Mouse (Mus musculus) liver, embryonic 14.5 days (tissue): ENCODE measurements around the gene Mmaa. TPM values are rescaled to one million over a fixed set of nuclear protein-coding genes. Genes with fewer than 3 reads are reported as not detected.

ENCODE experiments used
- ATAC-seq: fragments of 200-750 bp; cut with Nextera tagmentation; 2 replicates; pipeline ENCODE4 v1.8.0; 2017; ENCODE audit warnings: moderate number of reproducible peaks, mild to moderate bottlenecking, moderate library complexity; ENCODE audit not compliant: insufficient read depth
- DNase-seq, 3 experiments: peaks; one replicate each; pipeline ENCODE4 v3.0.0-alpha.2; 2012 to 2013; ENCODE audit warnings: low read depth in 3 of 3, low spot score in 3 of 3
- H3K27ac ChIP-seq: fragments of 300-500 bp; sonication (generic); 2 replicates; pipeline ENCODE4 v1.5.1; 2014; ENCODE audit warnings: moderate library complexity, mild to moderate bottlenecking, control low read depth, inconsistent platforms
- H3K27me3 ChIP-seq: fragments of 300-500 bp; sonication (generic); 2 replicates; pipeline ENCODE4 v1.6.1; 2014; ENCODE audit warnings: mild to moderate bottlenecking, low read length, moderate library complexity; ENCODE audit not compliant: control insufficient read depth, insufficient read depth
- H3K36me3 ChIP-seq: fragments of 300-500 bp; sonication (generic); replicated peaks from 2 replicates; pipeline ENCODE4 v1.6.1; 2014; ENCODE audit warnings: low read depth; ENCODE audit not compliant: control insufficient read depth, insufficient read depth
- H3K4me1 ChIP-seq, 2 experiments: fragments of 200-500 bp in 1 of 2; fragments of 300-500 bp in 1 of 2; sonication (generic) in 1 of 2; replicated peaks; 2 replicates each; pipeline ENCODE4 v1.6.1; 2012 to 2014; ENCODE audit warnings: antibody characterized with exemption in 1 of 2, inconsistent platforms in 1 of 2, low read length in 1 of 2; ENCODE audit not compliant: control insufficient read depth in 2 of 2, insufficient read depth in 2 of 2
- H3K4me2 ChIP-seq: fragments of 300-500 bp; sonication (generic); 2 replicates; pipeline ENCODE4 v1.6.1; 2014; ENCODE audit warnings: low read depth, mild to moderate bottlenecking, control low read depth, moderate library complexity
- H3K4me3 ChIP-seq, 2 experiments: fragments of 200-500 bp in 1 of 2; fragments of 300-500 bp in 1 of 2; sonication (generic) in 1 of 2; 2 replicates each; pipeline ENCODE4 v1.5.1; 2012 to 2014; ENCODE audit warnings: low read depth in 2 of 2, low read length in 2 of 2, mild to moderate bottlenecking in 2 of 2, control low read depth in 1 of 2, inconsistent platforms in 1 of 2, moderate library complexity in 1 of 2; ENCODE audit not compliant: insufficient read depth in 1 of 2
- H3K9ac ChIP-seq: fragments of 300-500 bp; sonication (generic); replicated peaks from 2 replicates; pipeline ENCODE4 v1.6.1; 2014; ENCODE audit warnings: mild to moderate bottlenecking, control low read depth, moderate library complexity
- H3K9me3 ChIP-seq: fragments of 300-500 bp; sonication (generic); 2 replicates; pipeline ENCODE4 v1.6.1; 2016; ENCODE audit warnings: low read length, mixed read lengths; ENCODE audit not compliant: control insufficient read depth
- CTCF ChIP-seq: IDR thresholded peaks from 2 replicates; pipeline ENCODE4 v1.5.1; 2016; ENCODE audit warnings: antibody characterized with exemption, low read depth, control low read depth
- EP300 ChIP-seq: IDR thresholded peaks from 2 replicates; pipeline ENCODE4 v1.6.1; 2016; ENCODE audit warnings: antibody characterized with exemption, low read depth
- WGBS: fragments of 180-500 bp; shearing (Covaris S2); extraction: QIAGEN DNeasy Blood & Tissue Kit; methylation state at CpG from one replicate; pipeline ENCODE4 v1.1.7; 2014; ENCODE audit not compliant: insufficient replicate concordance; 5-methylcytosine and 5-hydroxymethylcytosine counted together
- polyA plus RNA-seq, 2 experiments: library from polyadenylated mRNA; depleted of rRNA in 1 of 2; stranded (reverse) in 1 of 2; unstranded in 1 of 2; fragments of >200 nt; fragmentation: Nextera tagmentation in 1 of 2; extraction: Ambion mirVana in 1 of 2; gene quantifications; 2 replicates each; pipeline versions ENCODE4 v1.2.1 to v1.2.3; 2012 to 2014

Gene Mmaa
- polyA plus RNA-seq, 2 experiments: 2.9 to 4.2 TPM

DNA sequence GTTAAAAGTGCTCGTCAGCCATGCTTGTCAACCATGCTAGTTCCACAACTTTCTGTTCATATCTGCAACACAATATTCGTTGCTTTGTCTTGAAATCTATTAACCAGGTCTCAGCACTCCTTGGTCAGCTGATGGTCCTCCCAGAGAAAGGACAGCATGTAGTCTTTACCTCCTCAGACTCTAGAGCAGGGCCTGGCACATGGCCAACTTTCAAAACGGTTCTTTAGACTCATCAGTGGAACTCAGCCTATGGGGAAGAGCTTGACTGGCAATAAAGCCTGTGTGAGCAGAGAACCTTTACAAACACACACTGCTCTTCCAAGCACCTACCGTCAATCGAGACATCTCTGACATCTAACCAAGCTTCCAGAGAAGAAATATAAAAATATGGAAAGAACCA lies 5.1 kb downstream of the Mmaa start:
- ATAC-seq (no peak), DNase-seq (no peak)
- WGBS: 57% methylated on average over 5 of the region's 5 CpGs
- no peaks in the 10 kb centered on the region for H3K9me3 ChIP-seq
- H3K4me3 ChIP-seq: no peak overlapping the region
- H3K27ac ChIP-seq: no peak overlapping the region
- H3K4me1 ChIP-seq: peaks cover 7 to 9% of the 10 kb centered on the region in 2 experiments
- TF ChIP-seq CTCF (no peak), EP300 (no peak)
- H3K27me3 ChIP-seq: no peaks in the 10 kb centered on the region
- H3K4me2 ChIP-seq: no peak overlapping the region
- H3K36me3 ChIP-seq: no peaks in the 10 kb centered on the region
- no peak overlapping the region for H3K9ac ChIP-seq

- no peak overlapping the region for H3K9ac ChIP-seq
- no peak overlapping the region for H3K4me3 ChIP-seq
- no peaks in the 10 kb centered on the region for H3K9me3 ChIP-seq
- H3K4me2 ChIP-seq: no peak overlapping the region
- no peak overlapping the region for H3K27ac ChIP-seq
- H3K27me3 ChIP-seq: no peaks in the 10 kb centered on the region
- no peaks in the 10 kb centered on the region for H3K36me3 ChIP-seq
- no peak for TF ChIP-seq EP300
- no peak for TF ChIP-seq CTCF
- peaks cover 5 to 9% of the 10 kb centered on the region in 2 experiments for H3K4me1 ChIP-seq
- ATAC-seq (no peak), DNase-seq (no peak)
- WGBS: 52% methylated on average over 2 of the region's 2 CpGs
Measured at GRCm38 (mm10) chr8:79288681-79289080, 6.1 kb downstream of the Mmaa start.

- TF ChIP-seq EP300: no peak
- no peak for TF ChIP-seq CTCF
- ATAC-seq (no peak), DNase-seq (no peak)
- Histone ChIP-seq H3K4me3 (no peak overlapping the region), H3K36me3 (no peaks in the 10 kb centered on the region), H3K4me2 (no peak overlapping the region), H3K27me3 (no peaks in the 10 kb centered on the region), H3K9ac (no peak overlapping the region), H3K9me3 (no peaks in the 10 kb centered on the region), H3K4me1 (peaks cover under 1 to 6% of the 10 kb centered on the region in 2 experiments), H3K27ac (no peak overlapping the region)
- WGBS: 60% methylated on average over 4 of the region's 4 CpGs
Measured at GRCm38 (mm10) chr8:79288250-79288649, 6.5 kb downstream of the Mmaa start.

DNA sequence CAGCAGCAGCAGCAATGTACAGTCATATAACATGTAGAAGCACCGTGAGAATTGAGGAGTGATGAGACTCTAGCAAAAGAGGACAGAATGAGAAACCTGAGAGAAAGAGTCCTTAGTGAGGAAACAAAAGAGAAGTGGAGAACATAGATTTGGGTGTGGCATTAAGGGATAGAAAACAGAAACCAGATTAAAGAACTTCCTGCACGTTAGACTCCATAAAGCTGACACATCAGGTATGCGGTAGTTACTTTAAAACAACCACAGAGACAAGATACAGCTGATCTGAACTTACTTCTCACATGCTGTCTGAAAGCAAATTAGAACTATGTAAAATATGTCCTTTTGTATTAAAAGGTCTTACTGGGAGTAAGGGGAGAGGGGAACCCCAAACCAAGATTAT lies 8.3 kb downstream of the Mmaa start:
- no peak for DNase-seq
- no peak overlapping the region for H3K9ac ChIP-seq
- no peak overlapping the region for H3K4me2 ChIP-seq
- ATAC-seq: no peak
- H3K27ac ChIP-seq: no peak overlapping the region
- no peaks in the 10 kb centered on the region for H3K4me1 ChIP-seq
- no peak overlapping the region for H3K4me3 ChIP-seq
- H3K36me3 ChIP-seq: no peaks in the 10 kb centered on the region
- no peaks in the 10 kb centered on the region for H3K9me3 ChIP-seq
- no peaks in the 10 kb centered on the region for H3K27me3 ChIP-seq
- TF ChIP-seq EP300 (no peak), CTCF (no peak)
- WGBS: 60% methylated on average over 3 of the region's 3 CpGs

DNA sequence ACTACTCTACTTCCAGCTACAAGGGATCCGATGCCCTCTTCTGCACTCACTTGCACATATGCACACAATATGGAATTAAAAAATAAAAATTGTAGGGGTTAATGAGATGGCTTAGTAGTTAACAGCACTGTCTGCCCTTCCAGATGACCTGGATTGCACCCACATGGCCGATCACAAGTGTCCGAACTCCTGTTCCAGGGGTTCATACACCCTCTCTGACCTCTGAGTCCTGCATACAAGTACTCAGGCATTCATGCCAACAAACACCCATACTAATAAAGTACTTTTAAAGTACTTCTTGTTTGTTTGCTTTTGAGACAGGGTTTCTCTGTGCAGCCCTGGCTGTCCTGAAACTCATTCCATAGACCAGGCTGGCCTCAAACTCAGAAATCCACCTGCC lies 10.1 kb downstream of the Mmaa start:
- ATAC-seq: no peak
- H3K4me3 ChIP-seq: no peak overlapping the region

More for the DNA sequence above, 10.1 kb downstream of the Mmaa start:
- WGBS: 79% methylated on average over 3 of the region's 3 CpGs
- Histone ChIP-seq H3K27ac (no peak overlapping the region), H3K27me3 (no peaks in the 10 kb centered on the region), H3K9ac (no peak overlapping the region), H3K36me3 (no peaks in the 10 kb centered on the region), H3K4me2 (no peak overlapping the region), H3K4me1 (no peaks in the 10 kb centered on the region), H3K9me3 (no peaks in the 10 kb centered on the region)
- no peak for DNase-seq
- no peak for TF ChIP-seq EP300
- no peak for TF ChIP-seq CTCF
